Mouse (Mus musculus): ENCODE results near the gene Gna11. TPM values are rescaled to one million over a fixed set of nuclear protein-coding genes. Genes with fewer than 3 reads are reported as not detected.

The Gna11 gene
- polyA plus RNA-seq, 1 experiment from 2014 or later = 82.9 TPM

DNA sequence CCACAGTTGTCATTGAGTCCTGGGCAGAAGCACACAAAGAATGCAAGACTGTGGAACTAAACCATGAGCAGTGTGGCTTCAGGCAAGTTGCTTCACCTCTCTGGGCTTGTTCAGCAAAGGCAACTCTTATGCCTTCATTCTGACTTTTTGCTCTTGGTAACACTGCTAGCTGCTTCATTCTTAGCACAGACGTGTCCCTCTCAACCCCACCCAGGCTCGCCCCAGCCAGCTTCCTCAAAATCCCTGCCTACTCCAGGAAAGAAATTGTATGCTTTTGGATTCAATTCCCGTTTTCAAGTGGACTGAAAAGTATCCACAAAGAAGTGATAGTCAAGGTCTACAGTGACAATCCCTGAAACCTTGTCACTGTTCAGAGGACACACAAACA lies 25.0 kb downstream of the Gna11 start:
- no peak overlapping the region for H3K9ac ChIP-seq (replicated peaks)
- H3K27me3 ChIP-seq = peaks cover 22% of the 10 kb centered on the region
- H3K4me3 ChIP-seq (replicated peaks) = no peak overlapping the region
- no peak overlapping the region for H3K27ac ChIP-seq
- H3K4me1 ChIP-seq (replicated peaks) = peaks cover 5% of the 10 kb centered on the region; the same call in 1 of the 2 replicates
- WGBS = 75% methylated on average over 3 of the region's 3 CpGs
- H3K36me3 ChIP-seq = no peaks in the 10 kb centered on the region
- ATAC-seq (ENCODE audit: insufficient number of reproducible peaks, insufficient read depth, low FRiP score, low TSS enrichment, low read depth) = no peak
- H3K9me3 ChIP-seq = no peaks in the 10 kb centered on the region
- no peak overlapping the region for H3K4me2 ChIP-seq

- Histone ChIP-seq H3K36me3 (no peaks in the 10 kb centered on the region), H3K27me3 (peaks cover 16% of the 10 kb centered on the region), H3K4me2 (no peak overlapping the region), H3K9ac (replicated peaks) (no peak overlapping the region), H3K4me1 (replicated peaks) (peaks cover 5% of the 10 kb centered on the region; the same call in 1 of the 2 replicates), H3K9me3 (no peaks in the 10 kb centered on the region), H3K27ac (no peak overlapping the region), H3K4me3 (replicated peaks) (no peak overlapping the region)
- WGBS = 89% methylated on average over 6 of the region's 6 CpGs
- no peak for ATAC-seq (ENCODE audit: insufficient number of reproducible peaks, insufficient read depth, low FRiP score, low TSS enrichment, low read depth)
Measured at GRCm38 (mm10) chr10:81519227-81519977, 25.6 kb downstream of the Gna11 start.

- peaks cover under 1% of the 10 kb centered on the region; the same call in 1 of the 2 replicates for H3K4me1 ChIP-seq (replicated peaks)
- no peak overlapping the region for H3K4me3 ChIP-seq (replicated peaks)
- no peak overlapping the region for H3K9ac ChIP-seq (replicated peaks)
- ATAC-seq (ENCODE audit: insufficient number of reproducible peaks, insufficient read depth, low FRiP score, low TSS enrichment, low read depth) = no peak
- WGBS = 14% methylated on average over 4 of the region's 4 CpGs
- peaks cover 7% of the 10 kb centered on the region for H3K27me3 ChIP-seq
- no peak overlapping the region for H3K27ac ChIP-seq
- no peaks in the 10 kb centered on the region for H3K36me3 ChIP-seq
- no peak overlapping the region for H3K4me2 ChIP-seq
- 0 out of 2 replicates have a peak, but pooled peaks cover 8% of the 10 kb centered on the region for H3K9me3 ChIP-seq
Measured at GRCm38 (mm10) chr10:81518546-81518945, 26.4 kb downstream of the Gna11 start.

DNA sequence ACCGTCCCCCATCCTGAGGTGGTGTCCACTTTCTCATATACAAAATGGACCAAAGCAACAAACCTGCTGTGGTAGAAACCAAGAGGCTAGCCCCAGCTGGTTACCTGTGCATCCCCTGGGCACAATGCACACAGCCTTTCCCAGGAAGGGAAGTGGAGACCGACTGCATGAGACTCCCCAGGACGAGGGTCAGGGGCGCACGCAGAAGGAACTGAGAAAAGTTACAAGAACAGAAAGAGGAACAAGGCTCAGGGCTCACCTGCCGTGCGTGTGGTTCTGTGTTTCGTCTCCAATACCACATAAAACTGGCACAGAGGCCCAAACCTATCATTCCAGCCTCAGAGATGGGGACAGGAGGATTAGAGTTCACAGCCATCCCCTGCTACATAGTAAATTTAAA lies 27.8 kb downstream of the Gna11 start:
- H3K9me3 ChIP-seq = 0 out of 2 replicates have a peak, but pooled peaks cover 8% of the 10 kb centered on the region
- 59% methylated on average over 8 of the region's 8 CpGs for WGBS

DNA sequence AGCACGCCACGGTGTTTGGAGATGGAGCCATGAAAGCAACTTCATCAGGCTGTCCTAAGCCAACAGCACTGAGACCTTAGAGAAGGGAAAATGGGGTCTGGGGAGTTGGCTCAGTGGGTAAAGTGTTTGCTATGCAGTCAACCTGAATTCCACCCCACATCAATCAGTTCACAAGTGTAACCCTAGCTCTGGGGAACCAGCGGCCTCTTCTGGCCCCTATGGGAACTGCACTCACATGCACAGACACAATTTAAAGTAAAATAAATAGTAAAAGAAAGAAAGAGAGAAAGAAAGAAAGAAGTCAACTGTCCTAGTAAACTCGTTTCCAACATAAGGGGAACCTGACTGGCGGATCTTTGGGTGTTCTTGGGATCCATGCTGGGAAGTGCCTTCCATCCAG lies 31.2 kb downstream of the Gna11 start:
- Histone ChIP-seq H3K9me3 (peaks cover 8% of the 10 kb centered on the region; the same call in 1 of the 2 replicates), H3K27ac (no peak overlapping the region), H3K36me3 (no peaks in the 10 kb centered on the region), H3K4me2 (no peak overlapping the region), H3K4me3 (replicated peaks) (no peak overlapping the region), H3K9ac (replicated peaks) (no peak overlapping the region), H3K4me1 (replicated peaks) (peaks cover 4% of the 10 kb centered on the region; the same call in 1 of the 2 replicates), H3K27me3 (peaks cover 25% of the 10 kb centered on the region)
- 76% methylated on average over 5 of the region's 5 CpGs for WGBS
- no peak for ATAC-seq (ENCODE audit: insufficient number of reproducible peaks, insufficient read depth, low FRiP score, low TSS enrichment, low read depth)

More for the DNA sequence above, 27.8 kb downstream of the Gna11 start:
- Histone ChIP-seq H3K9ac (replicated peaks) (no peak overlapping the region), H3K36me3 (no peaks in the 10 kb centered on the region), H3K27me3 (peaks cover 12% of the 10 kb centered on the region), H3K27ac (no peak overlapping the region), H3K4me3 (replicated peaks) (no peak overlapping the region), H3K4me1 (replicated peaks) (peaks cover under 1% of the 10 kb centered on the region; the same call in 1 of the 2 replicates), H3K4me2 (no peak overlapping the region)
- no peak for ATAC-seq (ENCODE audit: insufficient number of reproducible peaks, insufficient read depth, low FRiP score, low TSS enrichment, low read depth)

- H3K27ac ChIP-seq = no peak overlapping the region
- ATAC-seq (ENCODE audit: insufficient number of reproducible peaks, insufficient read depth, low FRiP score, low TSS enrichment, low read depth) = no peak
- peaks cover 25% of the 10 kb centered on the region for H3K27me3 ChIP-seq
- H3K4me3 ChIP-seq (replicated peaks) = no peak overlapping the region
- H3K36me3 ChIP-seq = no peaks in the 10 kb centered on the region
- H3K9ac ChIP-seq (replicated peaks) = no peak overlapping the region
- H3K4me1 ChIP-seq (replicated peaks) = 0 out of 2 replicates have a peak, but pooled peaks cover 4% of the 10 kb centered on the region
- peaks cover 8% of the 10 kb centered on the region; the same call in 1 of the 2 replicates for H3K9me3 ChIP-seq
- H3K4me2 ChIP-seq = no peak overlapping the region
- 77% methylated on average over 14 of the region's 14 CpGs for WGBS
Measured at GRCm38 (mm10) chr10:81510246-81510810, 34.7 kb downstream of the Gna11 start.

DNA sequence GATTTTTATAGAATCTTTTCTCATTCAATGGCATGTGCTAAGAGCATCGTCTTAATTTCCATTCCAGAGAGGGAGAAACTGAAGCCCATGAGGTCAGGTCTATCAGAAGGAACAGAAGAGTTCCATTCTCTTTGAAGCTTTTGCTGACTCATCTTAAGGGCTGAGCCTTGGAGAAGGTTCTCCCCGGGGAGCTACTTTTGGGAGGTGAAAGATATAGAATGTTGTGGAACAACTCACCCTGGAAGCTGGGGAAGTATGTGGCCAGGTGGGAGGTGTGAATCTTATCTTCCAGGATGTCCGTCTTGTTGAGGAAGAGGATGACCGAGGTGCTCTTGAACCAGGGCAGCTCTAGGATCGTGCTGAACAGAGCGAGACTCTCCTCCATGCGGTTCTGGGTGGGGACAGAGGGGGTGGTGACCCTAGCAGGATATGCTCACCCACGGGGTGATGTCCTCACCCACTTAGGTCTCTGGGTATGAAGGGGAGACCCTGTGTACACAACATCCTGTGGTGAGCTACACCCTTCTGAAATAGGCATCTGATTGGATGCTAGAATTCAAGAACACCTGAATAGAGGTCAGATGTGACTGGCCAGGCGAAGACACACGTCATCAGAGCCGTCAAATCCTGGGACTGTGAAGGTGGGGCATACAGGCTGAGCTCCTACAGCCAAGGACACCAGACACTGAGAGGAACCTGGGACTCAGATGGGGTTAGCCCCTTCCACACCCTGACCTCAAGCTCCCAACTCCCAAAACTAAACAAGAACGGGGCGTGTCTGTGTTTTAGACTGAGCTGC lies 37.1 kb downstream of the Gna11 start:
- Histone ChIP-seq H3K4me3 (replicated peaks) (no peak overlapping the region), H3K27me3 (peaks cover 28% of the 10 kb centered on the region), H3K4me2 (no peak overlapping the region), H3K27ac (no peak overlapping the region), H3K9ac (replicated peaks) (no peak overlapping the region), H3K36me3 (no peaks in the 10 kb centered on the region), H3K9me3 (no peaks in the 10 kb centered on the region; the same call in 1 of the 2 replicates), H3K4me1 (replicated peaks) (peaks cover 4% of the 10 kb centered on the region; the same call in 1 of the 2 replicates)
- no peak for ATAC-seq (ENCODE audit: insufficient number of reproducible peaks, insufficient read depth, low FRiP score, low TSS enrichment, low read depth)
- WGBS = 72% methylated on average over 13 of the region's 13 CpGs

- peaks cover 2% of the 10 kb centered on the region; the same call in 1 of the 2 replicates for H3K4me1 ChIP-seq (replicated peaks)
- no peak overlapping the region for H3K9ac ChIP-seq (replicated peaks)
- no peak overlapping the region for H3K4me2 ChIP-seq
- no peaks in the 10 kb centered on the region; the same call in 1 of the 2 replicates for H3K9me3 ChIP-seq
- peaks cover 21% of the 10 kb centered on the region for H3K27me3 ChIP-seq
- ATAC-seq (ENCODE audit: insufficient number of reproducible peaks, insufficient read depth, low FRiP score, low TSS enrichment, low read depth) = no peak
- no peaks in the 10 kb centered on the region for H3K36me3 ChIP-seq
- no peak overlapping the region for H3K4me3 ChIP-seq (replicated peaks)
- WGBS = 33% methylated on average over 6 of the region's 6 CpGs
- no peak overlapping the region for H3K27ac ChIP-seq
Measured at GRCm38 (mm10) chr10:81507095-81507494, 37.9 kb downstream of the Gna11 start.

DNA sequence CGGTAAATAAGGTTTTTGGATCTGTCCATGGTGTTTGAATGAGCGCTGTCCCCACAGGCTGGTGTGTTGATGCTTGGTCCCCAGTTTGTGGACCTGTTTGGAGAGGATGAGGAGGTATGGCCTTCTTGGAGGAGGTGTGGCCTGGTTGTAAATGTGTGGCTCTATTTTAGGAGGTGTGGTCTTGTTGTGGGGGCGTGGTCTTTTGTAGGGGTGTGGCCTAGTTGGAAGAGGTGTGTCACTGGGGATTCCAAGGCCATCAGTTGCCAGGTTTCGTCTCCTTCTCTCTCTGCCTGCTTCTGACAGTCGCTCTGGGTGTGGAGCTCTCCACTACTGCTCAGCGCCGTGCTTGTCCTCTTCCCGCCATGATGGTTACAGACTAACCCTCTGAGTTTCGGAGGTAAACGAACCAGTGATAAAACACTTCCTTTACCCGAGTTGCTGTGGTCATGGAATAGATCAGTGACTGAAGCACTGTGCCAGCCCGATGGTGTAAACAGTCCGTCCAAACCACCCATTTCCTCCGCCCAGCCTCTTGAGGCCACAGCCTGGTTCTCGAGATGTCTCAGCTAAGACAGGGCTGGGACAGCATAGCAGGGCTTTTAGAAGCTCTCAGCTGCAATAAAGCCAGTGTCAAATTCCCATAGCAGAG lies 39.9 kb downstream of the Gna11 start:
- H3K4me3 ChIP-seq (replicated peaks) = no peak overlapping the region
- no peak overlapping the region for H3K9ac ChIP-seq (replicated peaks)
- WGBS = 82% methylated on average over 15 of the region's 15 CpGs
- no peak overlapping the region for H3K27ac ChIP-seq
- H3K4me2 ChIP-seq = no peak overlapping the region
- H3K27me3 ChIP-seq = peaks cover 10% of the 10 kb centered on the region
- H3K4me1 ChIP-seq (replicated peaks) = no peaks in the 10 kb centered on the region; the same call in 1 of the 2 replicates
- no peaks in the 10 kb centered on the region; the same call in 1 of the 2 replicates for H3K9me3 ChIP-seq
- ATAC-seq (ENCODE audit: insufficient number of reproducible peaks, insufficient read depth, low FRiP score, low TSS enrichment, low read depth) = no peak
- no peaks in the 10 kb centered on the region for H3K36me3 ChIP-seq

- Histone ChIP-seq H3K9ac (replicated peaks) (peak overlapping the region; percentile 35; the same call in 1 of the 2 replicates), H3K4me2 (peak overlapping the region; percentile 64), H3K4me1 (replicated peaks) (no peaks in the 10 kb centered on the region; the same call in 1 of the 2 replicates), H3K4me3 (replicated peaks) (peak overlapping the region; percentile 36), H3K27me3 (peaks cover 10% of the 10 kb centered on the region), H3K9me3 (no peaks in the 10 kb centered on the region), H3K27ac (no peak overlapping the region), H3K36me3 (no peaks in the 10 kb centered on the region)
- no peak for ATAC-seq (ENCODE audit: insufficient number of reproducible peaks, insufficient read depth, low FRiP score, low TSS enrichment, low read depth)
- WGBS = 6% methylated on average over 36 of the region's 36 CpGs
Measured at GRCm38 (mm10) chr10:81502658-81503057, 42.3 kb downstream of the Gna11 start.
